Comparison of ENCODE assay signal across 20 mouse cellular contexts in the genomic region with DNA sequence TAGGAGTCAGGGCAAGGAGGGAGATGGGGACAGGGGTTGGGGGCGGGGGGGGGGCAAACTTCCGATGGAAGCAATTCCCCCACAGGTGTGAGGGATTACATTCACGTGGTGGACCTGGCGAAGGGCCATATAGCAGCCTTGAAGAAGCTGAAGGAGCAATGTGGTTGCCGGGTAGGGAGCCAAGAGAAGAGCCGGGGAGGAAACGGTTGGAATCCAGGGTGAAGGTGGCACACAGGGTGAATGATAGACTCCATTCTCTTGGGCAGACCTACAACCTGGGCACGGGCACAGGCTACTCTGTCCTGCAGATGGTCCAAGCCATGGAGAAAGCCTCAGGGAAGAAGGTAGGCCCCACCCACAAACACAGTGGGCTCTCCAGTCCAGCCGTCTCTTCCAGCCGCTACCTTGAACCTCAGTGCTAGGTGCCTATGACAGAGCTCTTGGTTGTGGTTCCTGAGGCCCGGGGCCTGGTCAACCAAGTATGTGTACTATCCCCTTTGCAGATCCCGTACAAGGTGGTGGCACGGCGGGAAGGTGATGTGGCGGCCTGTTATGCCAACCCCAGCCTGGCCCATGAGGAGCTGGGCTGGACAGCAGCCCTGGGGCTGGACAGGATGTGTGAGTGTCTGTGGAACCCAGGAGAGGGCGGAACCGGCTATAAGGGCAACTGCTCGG. TPM values are rescaled to one million over a fixed set of nuclear protein-coding genes. Genes with fewer than 3 reads are reported as not detected.
A peak's percentile ranks its signal among the peaks of the same experiment; 100 is the strongest.
DNase-seq lines count a peak whose midpoint lies in the region.
"Had no signal": no experiment of that assay in that cellular context is flagged by ENCODE, and none has a peak within 500 bp of the region (broad histone marks: within the 10 kb centered on the region; RNA-seq: fewer than 3 reads in every experiment).

No protein-coding gene starts in this region.

- 0 out of 2 replicates have a peak, but pooled peaks cover 6% of the 10 kb centered on the region for H3K27me3 ChIP-seq in embryonic facial prominence, embryonic 10.5 days (replicated peaks; ENCODE audit: low read depth, poor library complexity, severe bottlenecking)
- H3K27me3 ChIP-seq: forebrain, embryonic 13.5 days; hindbrain, embryonic 12.5 days; hindbrain, embryonic 15.5 days; Patski had no signal

- WGBS in embryonic facial prominence, embryonic 10.5 days = 92% methylated on average over 18 of the region's 18 CpGs

- 0 out of 2 replicates have a peak overlapping the region, but pooled peaks have one; percentile 9 for H3K4me3 ChIP-seq in embryonic facial prominence, embryonic 10.5 days
- H3K4me3 ChIP-seq: forebrain, embryonic 13.5 days; heart, adult 2 months; hindbrain, embryonic 12.5 days; hindbrain, embryonic 15.5 days had no signal

- H3K9me3 ChIP-seq in embryonic facial prominence, embryonic 10.5 days = no peaks in the 10 kb centered on the region
- H3K9me3 ChIP-seq: forebrain, embryonic 10.5 days; forebrain, embryonic 13.5 days; G1E; hindbrain, embryonic 12.5 days; hindbrain, embryonic 15.5 days had no signal

- peak; percentile 55 for DNase-seq in cerebellum, adult 9-11 months
- no peak for DNase-seq in cerebellum, postnatal 36 days
- DNase-seq in heart, adult 11 months = peak; percentile 94
- DNase-seq in heart, adult 9 months (ENCODE audit: low spot score in 2 of 2) = no peak
- DNase-seq in testis, postnatal 10 days (ENCODE audit: low spot score) = peak; percentile 60
- no peak for DNase-seq in testis, postnatal 14 days (ENCODE audit: low spot score)
- DNase-seq in embryonic facial prominence, embryonic 10.5 days (ENCODE audit: low spot score) = no peak
- no peak for DNase-seq in thymus, postnatal 4 days
- DNase-seq: adrenal gland, postnatal 25 days; cerebellum, adult 18-20 months; cerebellum, postnatal 25 days; embryo, embryonic 11 days; gastrocnemius, postnatal 25 days; heart, adult 2 months had no signal

- H3K36me3 ChIP-seq in embryonic facial prominence, embryonic 10.5 days (replicated peaks) = peaks cover 62% of the 10 kb centered on the region

- H3K4me1 ChIP-seq in embryonic facial prominence, embryonic 10.5 days = peaks cover 50% of the 10 kb centered on the region

- no peak overlapping the region for H3K27ac ChIP-seq in embryonic facial prominence, embryonic 10.5 days (replicated peaks)
- H3K27ac ChIP-seq: forebrain, embryonic 10.5 days; forebrain, embryonic 13.5 days; heart, adult 2 months; hindbrain, embryonic 12.5 days; hindbrain, embryonic 15.5 days had no signal

RNA-seq across cellular contexts. Expression of gene Gale, which starts 3.7 kb away (rescaled TPM):
- 39.7 and 40.2 TPM in 2 replicates for polyA plus RNA-seq in embryonic facial prominence, embryonic 10.5 days (2016; fragmentation: Nextera tagmentation; extraction: Ambion mirVana)

RNA-seq across cellular contexts. Expression of gene Lypla2, which starts 5.2 kb away (rescaled TPM):
- 207 and 217 TPM in 2 replicates for polyA plus RNA-seq in embryonic facial prominence, embryonic 10.5 days (2016; fragmentation: Nextera tagmentation; extraction: Ambion mirVana)

RNA-seq across cellular contexts. Expression of gene Pithd1, which starts 19.8 kb away (rescaled TPM):
- polyA plus RNA-seq in embryonic facial prominence, embryonic 10.5 days (2016; fragmentation: Nextera tagmentation; extraction: Ambion mirVana) = 66.2 and 72.8 TPM in 2 replicates

RNA-seq across cellular contexts. Expression of gene Hmgcl, which starts 21.0 kb away (rescaled TPM):
- 64.3 and 68.6 TPM in 2 replicates for polyA plus RNA-seq in embryonic facial prominence, embryonic 10.5 days (2016; fragmentation: Nextera tagmentation; extraction: Ambion mirVana)

RNA-seq across cellular contexts. Expression of gene Fuca1, which starts 46.7 kb away (rescaled TPM):
- polyA plus RNA-seq in embryonic facial prominence, embryonic 10.5 days (2016; fragmentation: Nextera tagmentation; extraction: Ambion mirVana) = 45.4 and 46.8 TPM in 2 replicates

Comparison
In these comparisons a context has a peak if more than half of its experiments do, and no peak if none do; other contexts are left out.
1. DNase-seq: peak in cerebellum, adult 9-11 months (single experiment), heart, adult 11 months (single experiment) and testis, postnatal 10 days (single experiment); none in cerebellum, postnatal 36 days (0 of 2), heart, adult 9 months (0 of 2), testis, postnatal 14 days (single experiment), embryonic facial prominence, embryonic 10.5 days (single experiment) and thymus, postnatal 4 days (single experiment).